Mouse (Mus musculus) neural tube, embryonic 10.5 days (tissue): Measurements from ENCODE around the gene Krtap29-1.

Experiments
- DNase-seq: peaks from one replicate; pipeline ENCODE4 v3.0.0-alpha.2; 2017; ENCODE audit warnings: low spot score; ENCODE audit errors: extremely low spot score

Krtap29-1 gene

GRCm38 (mm10) chr11:99948175-99948574 is 30.7 kb downstream of the Krtap29-1 start, which contains the start of gene Krtap9-5:
Krtap9-5 (plus strand) TSS chr11:99948475.
- DNase-seq, result no peak

GRCm38 (mm10) chr11:99937751-99938264 is 41.0 kb downstream of the Krtap29-1 start:
- no peak for DNase-seq

- DNase-seq, result no peak
Observed at GRCm38 (mm10) chr11:99935991-99936390, 42.9 kb downstream of the Krtap29-1 start, which contains the start of gene Krtap31-2. Krtap31-2 (plus strand) TSS chr11:99936291.
